Mouse (Mus musculus) stomach, postnatal 0 days (tissue): ENCODE measurements around the gene Celf6. TPM values are rescaled to one million over a fixed set of nuclear protein-coding genes. Genes with fewer than 3 reads are reported as not detected.

Experiments
- ATAC-seq: fragments of 200-750 bp; cut with Nextera tagmentation; 2 replicates; pipeline ENCODE4 v1.8.0; 2017; ENCODE audit not compliant: low FRiP score, low TSS enrichment
- DNase-seq: peaks from one replicate; pipeline ENCODE4 v3.0.0-alpha.2; 2016; ENCODE audit warnings: low spot score
- H3K27ac ChIP-seq: fragments of 300-500 bp; sonication (generic); replicated peaks from 2 replicates; pipeline ENCODE4 v1.5.1; 2014; ENCODE audit warnings: mild to moderate bottlenecking, control low read depth
- H3K27me3 ChIP-seq: fragments of 300-500 bp; sonication (generic); 2 replicates; pipeline ENCODE4 v1.6.1; 2014; ENCODE audit warnings: low read length; ENCODE audit not compliant: control insufficient read depth, insufficient read depth
- H3K36me3 ChIP-seq: fragments of 300-500 bp; sonication (generic); 2 replicates; pipeline ENCODE4 v1.6.1; 2014; ENCODE audit warnings: low read length, mixed read lengths; ENCODE audit not compliant: control insufficient read depth, insufficient read depth
- H3K4me1 ChIP-seq: fragments of 300-500 bp; sonication (generic); replicated peaks from 2 replicates; pipeline ENCODE4 v1.6.1; 2014; ENCODE audit warnings: antibody characterized with exemption; ENCODE audit not compliant: control insufficient read depth, insufficient read depth
- H3K4me2 ChIP-seq: fragments of 300-500 bp; sonication (generic); replicated peaks from 2 replicates; pipeline ENCODE4 v1.6.1; 2014; ENCODE audit warnings: low read depth, mild to moderate bottlenecking, control low read depth, moderate library complexity
- H3K4me3 ChIP-seq: fragments of 300-500 bp; sonication (generic); 2 replicates; pipeline ENCODE4 v1.5.1; 2014; ENCODE audit warnings: low read depth, low read length, control low read depth
- H3K9ac ChIP-seq: fragments of 300-500 bp; sonication (generic); 2 replicates; pipeline ENCODE4 v1.6.1; 2014; ENCODE audit warnings: mild to moderate bottlenecking, low read length, control low read depth, mixed read lengths
- H3K9me3 ChIP-seq: fragments of 300-500 bp; sonication (generic); 2 replicates; pipeline ENCODE4 v1.6.1; 2016; ENCODE audit warnings: low read length; ENCODE audit not compliant: control insufficient read depth
- CTCF ChIP-seq: IDR thresholded peaks from 2 replicates; pipeline ENCODE4 v1.5.1; 2016; ENCODE audit warnings: antibody characterized with exemption, low read depth, mild to moderate bottlenecking, moderate library complexity
- EP300 ChIP-seq: optimal IDR thresholded peaks from 2 replicates; pipeline ENCODE3; 2016; ENCODE audit warnings: antibody characterized with exemption
- WGBS: fragments of 180-500 bp; shearing (Covaris S2); extraction: QIAGEN DNeasy Blood & Tissue Kit; methylation state at CpG from one replicate; pipeline ENCODE4 v1.1.7; 2014; 5-methylcytosine and 5-hydroxymethylcytosine counted together
- polyA plus RNA-seq: library from polyadenylated mRNA; unstranded; fragments of >200 nt; fragmentation: Nextera tagmentation; extraction: Ambion mirVana; gene quantifications from 2 replicates; pipeline ENCODE4 v1.2.1, GENCODE M21; 2015

Gene Celf6
- polyA plus RNA-seq, 1 experiment from 2014 or later, result 4.5 TPM

- H3K27me3 ChIP-seq, result no peaks in the 10 kb centered on the region
- H3K4me1 ChIP-seq, result no peaks in the 10 kb centered on the region
- H3K4me2 ChIP-seq, result no peak overlapping the region
- H3K9ac ChIP-seq, result no peak overlapping the region
- no peak overlapping the region for H3K4me3 ChIP-seq
- ATAC-seq, result peak; percentile 87
- H3K9me3 ChIP-seq, result no peaks in the 10 kb centered on the region
- TF ChIP-seq EP300 (no peak), CTCF (peak; percentile 93)
- H3K36me3 ChIP-seq, result peaks cover 4% of the 10 kb centered on the region; the same call in 1 of the 2 replicates
- 24% methylated on average over 6 of the region's 6 CpGs for WGBS
- DNase-seq, result peak; percentile 85
- H3K27ac ChIP-seq, result no peak overlapping the region
These were observed 10.6 kb upstream of the Celf6 start for GRCm38 (mm10) chr9:59567111-59567510.

GRCm38 (mm10) chr9:59571852-59572251 is 5.9 kb upstream of the Celf6 start:
- 70% methylated on average over 2 of the region's 2 CpGs for WGBS
- Histone ChIP-seq H3K9ac (no peak overlapping the region), H3K4me3 (no peak overlapping the region), H3K4me1 (no peaks in the 10 kb centered on the region), H3K36me3 (no peaks in the 10 kb centered on the region), H3K9me3 (no peaks in the 10 kb centered on the region), H3K27me3 (no peaks in the 10 kb centered on the region), H3K27ac (no peak overlapping the region), H3K4me2 (no peak overlapping the region)
- DNase-seq (no peak), ATAC-seq (no peak)
- TF ChIP-seq CTCF (no peak), EP300 (no peak)

GRCm38 (mm10) chr9:59577401-59577800 is 316 bp upstream of the Celf6 start:
- WGBS, result 10% methylated on average over 13 of the region's 13 CpGs
- no peak for ATAC-seq
- TF ChIP-seq CTCF (no peak), EP300 (no peak)

GRCm38 (mm10) chr9:59578505-59578867 is 769 bp downstream of the Celf6 start:
- H3K4me1 ChIP-seq, result 0 out of 2 replicates have a peak, but pooled peaks cover 2% of the 10 kb centered on the region
- WGBS, result 1% methylated on average over 18 of the region's 20 CpGs
- H3K9me3 ChIP-seq, result no peaks in the 10 kb centered on the region
- TF ChIP-seq CTCF (no peak), EP300 (no peak)
- H3K4me3 ChIP-seq, result peak overlapping the region; percentile 44
- H3K36me3 ChIP-seq, result no peaks in the 10 kb centered on the region
- ATAC-seq (no peak; the same call in 1 of the 2 replicates), DNase-seq (no peak)
- peak overlapping the region; percentile 69 for H3K4me2 ChIP-seq
- H3K27me3 ChIP-seq, result no peaks in the 10 kb centered on the region
- no peak overlapping the region for H3K27ac ChIP-seq
- H3K9ac ChIP-seq, result no peak overlapping the region

More at GRCm38 (mm10) chr9:59577401-59577800, 316 bp upstream of the Celf6 start:
- H3K27ac ChIP-seq, result no peak overlapping the region
- 0 out of 2 replicates have a peak, but pooled peaks cover 2% of the 10 kb centered on the region for H3K4me1 ChIP-seq
- H3K36me3 ChIP-seq, result no peaks in the 10 kb centered on the region
- H3K9me3 ChIP-seq, result no peaks in the 10 kb centered on the region
- DNase-seq, result no peak
- H3K27me3 ChIP-seq, result no peaks in the 10 kb centered on the region
- H3K9ac ChIP-seq, result no peak overlapping the region
- peak overlapping the region; percentile 44 for H3K4me3 ChIP-seq
- H3K4me2 ChIP-seq, result peak overlapping the region; percentile 69

DNA sequence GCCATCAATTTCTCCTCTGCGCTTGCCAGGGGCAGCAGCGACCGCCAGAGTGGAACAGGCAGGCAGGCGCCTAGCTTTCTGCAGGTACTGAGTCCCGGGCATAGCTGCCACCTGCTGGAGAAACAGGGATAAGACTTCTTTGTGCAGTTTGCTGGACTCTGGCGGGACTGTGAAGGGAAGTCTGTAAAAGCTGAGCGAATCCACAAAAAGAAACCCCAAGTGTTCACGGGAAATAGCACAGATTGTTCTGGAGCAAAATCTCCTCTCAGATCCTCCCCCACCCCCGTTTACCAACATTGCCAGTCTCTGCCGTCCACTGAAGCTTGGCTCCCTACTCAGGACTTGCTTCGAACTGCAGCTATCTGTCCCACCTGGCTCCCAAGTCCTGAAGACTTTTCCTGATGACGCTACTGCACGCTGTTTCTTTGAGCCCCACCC is 7.2 kb downstream of the Celf6 start:
- Histone ChIP-seq H3K27ac (no peak overlapping the region), H3K9ac (peak overlapping the region; percentile 18; the same call in 1 of the 2 replicates), H3K27me3 (no peaks in the 10 kb centered on the region), H3K4me2 (peak overlapping the region; percentile 49), H3K36me3 (no peaks in the 10 kb centered on the region), H3K4me1 (no peaks in the 10 kb centered on the region), H3K4me3 (peak overlapping the region; percentile 24), H3K9me3 (no peaks in the 10 kb centered on the region)
- ATAC-seq (peak; percentile 77), DNase-seq (peak; percentile 77)
- TF ChIP-seq CTCF, result peak; percentile 90
- no peak for TF ChIP-seq EP300
- 4% methylated on average over 13 of the region's 13 CpGs for WGBS

- WGBS, result 66% methylated on average over 5 of the region's 5 CpGs
- DNase-seq, result no peak
- Histone ChIP-seq H3K9ac (no peak overlapping the region), H3K4me2 (no peak overlapping the region), H3K4me3 (no peak overlapping the region), H3K36me3 (no peaks in the 10 kb centered on the region), H3K4me1 (no peaks in the 10 kb centered on the region), H3K27ac (no peak overlapping the region), H3K9me3 (no peaks in the 10 kb centered on the region), H3K27me3 (no peaks in the 10 kb centered on the region)
- no peak for ATAC-seq
- TF ChIP-seq CTCF, result no peak
- TF ChIP-seq EP300, result no peak
These were observed 10.5 kb downstream of the Celf6 start for GRCm38 (mm10) chr9:59588252-59588651.
